Comparison of ENCODE assay signal across 23 mouse cellular contexts in the genomic region with DNA sequence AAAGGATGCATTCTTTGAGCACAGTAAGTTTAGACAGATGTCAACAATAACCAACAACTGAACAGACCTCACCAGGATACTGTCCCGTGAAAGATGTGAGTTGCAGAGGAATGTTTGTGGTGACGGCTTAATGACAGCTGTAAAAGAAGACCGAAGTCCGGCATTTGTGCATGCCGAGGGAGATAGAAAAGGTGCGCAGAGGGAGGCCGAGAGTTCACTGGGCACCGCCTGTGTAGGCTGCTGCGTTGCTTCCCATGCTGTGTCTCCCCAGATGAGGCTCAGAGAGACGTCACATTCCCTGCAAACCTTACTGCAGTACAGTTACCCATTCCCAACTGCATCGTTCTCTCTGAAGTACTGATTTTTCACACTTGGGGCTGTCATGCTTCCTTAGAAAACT. TPM values are rescaled to one million over a fixed set of nuclear protein-coding genes. Genes with fewer than 3 reads are reported as not detected.
A peak's percentile ranks its signal among the peaks of the same experiment; 100 is the strongest.
DNase-seq lines count a peak whose midpoint lies in the region; ATAC-seq lines count a peak whose summit lies in the region.
"Had no signal": no experiment of that assay in that cellular context is flagged by ENCODE, and none has a peak within 500 bp of the region (broad histone marks: within the 10 kb centered on the region; RNA-seq: fewer than 3 reads in every experiment).

No protein-coding gene starts in this region.

- peaks cover 69% of the 10 kb centered on the region for H3K36me3 ChIP-seq in heart, embryonic 14.5 days (ENCODE audit: control insufficient read depth, insufficient read depth, low read length)
- peaks cover 7% of the 10 kb centered on the region; the same call in 1 of the 2 replicates for H3K36me3 ChIP-seq in intestine, embryonic 16.5 days (ENCODE audit: control insufficient read depth, insufficient read depth, low read length)
- H3K36me3 ChIP-seq in midbrain, embryonic 10.5 days = peaks cover 91% of the 10 kb centered on the region

- peaks cover 5 to 7% of the 10 kb centered on the region in 2 experiments for H3K4me1 ChIP-seq in heart, embryonic 14.5 days (ENCODE audit: control insufficient read depth in 2 of 2, insufficient read depth in 2 of 2, low read length in 2 of 2)
- 0 out of 2 replicates have a peak, but pooled peaks cover 4% of the 10 kb centered on the region for H3K4me1 ChIP-seq in intestine, embryonic 16.5 days (ENCODE audit: control insufficient read depth, insufficient read depth, low read length)
- no peaks in the 10 kb centered on the region for H3K4me1 ChIP-seq in midbrain, embryonic 10.5 days
- H3K4me1 ChIP-seq: embryonic facial prominence, embryonic 10.5 days; embryonic facial prominence, embryonic 12.5 days; forebrain, embryonic 13.5 days had no signal

- peaks cover 3% of the 10 kb centered on the region; the same call in 1 of the 2 replicates for H3K9me3 ChIP-seq in heart, embryonic 14.5 days (ENCODE audit: control insufficient read depth, low read length)
- H3K9me3 ChIP-seq in intestine, embryonic 16.5 days (ENCODE audit: control insufficient read depth, low read length) = no peaks in the 10 kb centered on the region
- H3K9me3 ChIP-seq in midbrain, embryonic 10.5 days (replicated peaks) = peaks cover 3% of the 10 kb centered on the region; the same call in 1 of the 2 replicates
- H3K9me3 ChIP-seq: embryonic facial prominence, embryonic 12.5 days; forebrain, embryonic 13.5 days had no signal

- ATAC-seq in heart, embryonic 14.5 days (ENCODE audit: insufficient number of reproducible peaks, insufficient read depth, low FRiP score, low read depth) = no peak
- ATAC-seq in intestine, embryonic 16.5 days = peak; percentile 95
- ATAC-seq: activated CD4-positive, CD25-positive, alpha-beta regulatory T cell, adult 4 months; CD4-positive, CD25-positive, alpha-beta regulatory T cell, adult 4 months; forebrain, embryonic 13.5 days; Patski had no signal

- WGBS in heart, embryonic 14.5 days = 55% methylated on average over 11 of the region's 11 CpGs
- WGBS in intestine, embryonic 16.5 days = 51% methylated on average over 11 of the region's 11 CpGs
- WGBS in large intestine, adult 2 months = 40% methylated on average over 11 of the region's 11 CpGs
- WGBS in midbrain, embryonic 10.5 days = 88% methylated on average over 11 of the region's 11 CpGs

- no peak overlapping the region; a peak in 1 of 4 replicates for H3K27ac ChIP-seq in heart, embryonic 14.5 days (replicated peaks in 1 of 2; ENCODE audit: control insufficient read depth in 1 of 2, insufficient read depth in 1 of 2, low read depth in 2 of 2, low read length in 2 of 2)
- H3K27ac ChIP-seq in intestine, embryonic 16.5 days (ENCODE audit: low read length) = no peak overlapping the region
- no peak overlapping the region for H3K27ac ChIP-seq in midbrain, embryonic 10.5 days (replicated peaks)
- H3K27ac ChIP-seq: embryonic facial prominence, embryonic 10.5 days; embryonic facial prominence, embryonic 12.5 days; forebrain, embryonic 13.5 days had no signal

- no peaks in the 10 kb centered on the region for H3K27me3 ChIP-seq in heart, embryonic 14.5 days (ENCODE audit: control insufficient read depth, insufficient read depth, low read length)
- no peaks in the 10 kb centered on the region for H3K27me3 ChIP-seq in intestine, embryonic 16.5 days (replicated peaks; ENCODE audit: control insufficient read depth, insufficient read depth, low read length)
- no peaks in the 10 kb centered on the region for H3K27me3 ChIP-seq in midbrain, embryonic 10.5 days (ENCODE audit: low read depth, poor library complexity, severe bottlenecking)
- H3K27me3 ChIP-seq: CH12.LX; embryonic facial prominence, embryonic 12.5 days; forebrain, embryonic 13.5 days; Patski had no signal

- H3K4me3 ChIP-seq in heart, embryonic 14.5 days (ENCODE audit: control insufficient read depth in 1 of 2, insufficient read depth in 1 of 2, low read depth in 1 of 2, low read length in 2 of 2) = no peak overlapping the region
- H3K4me3 ChIP-seq in intestine, embryonic 16.5 days (ENCODE audit: low read length) = no peak overlapping the region
- no peak overlapping the region for H3K4me3 ChIP-seq in midbrain, embryonic 10.5 days
- H3K4me3 ChIP-seq: embryonic facial prominence, embryonic 10.5 days; embryonic facial prominence, embryonic 12.5 days; forebrain, embryonic 13.5 days had no signal

- H3K4me2 ChIP-seq in heart, embryonic 14.5 days (ENCODE audit: low read length) = no peak overlapping the region
- H3K4me2 ChIP-seq in intestine, embryonic 16.5 days (ENCODE audit: low read depth, low read length) = no peak overlapping the region
- H3K4me2 ChIP-seq: embryonic facial prominence, embryonic 12.5 days; forebrain, embryonic 13.5 days had no signal

- peak overlapping the region; percentile 21; the same call in 1 of the 2 replicates for H3K9ac ChIP-seq in heart, embryonic 14.5 days (ENCODE audit: low read length)
- H3K9ac ChIP-seq in intestine, embryonic 16.5 days (ENCODE audit: low read depth, low read length) = no peak overlapping the region
- H3K9ac ChIP-seq: embryonic facial prominence, embryonic 12.5 days; forebrain, embryonic 13.5 days had no signal

- no peak for DNase-seq in heart, postnatal 4 days
- peak; percentile 29 for DNase-seq in large intestine, adult 2 months (ENCODE audit: low read depth, low spot score)
- no peak for DNase-seq in spleen, postnatal 10 days (ENCODE audit: low spot score in 2 of 2)
- DNase-seq in midbrain, embryonic 10.5 days (ENCODE audit: low spot score) = no peak
- DNase-seq in gastrocnemius, postnatal 10 days = no peak
- DNase-seq: adrenal gland, adult 8-10 months; adrenal gland, postnatal 14 days; adrenal gland, postnatal 36 days; B cell, adult 2 months; cerebellum, adult 11-12 months; cerebellum, adult 2 months; cerebellum, adult 9-10 months; cerebellum, postnatal 10 days; cerebellum, postnatal 25 days had no signal

RNA-seq across cellular contexts. Expression of gene Prep, which starts 45.9 kb away (rescaled TPM):
- 24.4 and 26.7 TPM in 2 replicates for polyA plus RNA-seq in heart, embryonic 14.5 days (2014; fragmentation: Nextera tagmentation; extraction: Ambion mirVana)
- 10 to 100 TPM; 24.8 to 25.2 TPM for total RNA-seq in heart, postnatal 4 days (2021)
- polyA plus RNA-seq in intestine, embryonic 16.5 days (2015; fragmentation: Nextera tagmentation; extraction: Ambion mirVana) = 22.8 and 24.2 TPM in 2 replicates
- 6.8 and 8.9 TPM in 2 replicates for polyA plus RNA-seq in large intestine, adult 2 months (2012; rRNA removed)
- polyA plus RNA-seq in midbrain, embryonic 10.5 days (2016; fragmentation: Nextera tagmentation; extraction: Ambion mirVana) = 34.3 and 36.6 TPM in 2 replicates
- total RNA-seq in gastrocnemius, postnatal 10 days (2021) = 10 to 100 TPM in 1 of 2 experiments, 1 to 10 TPM in 1; 9.9 to 10.6 TPM
